Mouse (Mus musculus) cerebellum, adult 9-11 months (tissue): ENCODE measurements around the gene Tll1.
A peak's percentile ranks its signal among the peaks of the same experiment; 100 is the strongest.

Source experiments
- DNase-seq: peaks from one replicate; pipeline ENCODE4 v3.0.0; 2022

The Tll1 gene

GRCm38 (mm10) chr8:64206024-64206385 is at the start of gene Tll1:
Tll1 (minus strand) TSS chr8:64206271.
- DNase-seq, result no peak

GRCm38 (mm10) chr8:64238645-64239044 is 32.6 kb upstream of the Tll1 start:
- no peak for DNase-seq

GRCm38 (mm10) chr8:64221600-64221999 is 15.5 kb upstream of the Tll1 start:
- no peak for DNase-seq

- DNase-seq, result no peak
Observed at GRCm38 (mm10) chr8:64217644-64218043, 11.6 kb upstream of the Tll1 start.

- DNase-seq, result no peak
Observed at GRCm38 (mm10) chr8:64216252-64216651, 10.2 kb upstream of the Tll1 start.

- no peak for DNase-seq
Observed at GRCm38 (mm10) chr8:64215374-64215773, 9.3 kb upstream of the Tll1 start.

- no peak for DNase-seq
Observed at GRCm38 (mm10) chr8:64214906-64215305, 8.8 kb upstream of the Tll1 start.

- DNase-seq, result peak; percentile 73
Observed at GRCm38 (mm10) chr8:64206411-64206861, 365 bp upstream of the Tll1 start.

GRCm38 (mm10) chr8:64205321-64206023 is 599 bp downstream of the Tll1 start:
- peak; percentile 83 for DNase-seq

- peak; percentile 74 for DNase-seq
Observed at GRCm38 (mm10) chr8:64204801-64205311, 1.2 kb downstream of the Tll1 start.

GRCm38 (mm10) chr8:64204167-64204566 is 1.9 kb downstream of the Tll1 start:
- DNase-seq, result peak; percentile 90

GRCm38 (mm10) chr8:64198326-64198725 is 7.7 kb downstream of the Tll1 start:
- no peak for DNase-seq

- no peak for DNase-seq
Observed at GRCm38 (mm10) chr8:64193421-64193820, 12.7 kb downstream of the Tll1 start.

- no peak for DNase-seq
Observed at GRCm38 (mm10) chr8:64187881-64188280, 18.2 kb downstream of the Tll1 start.

GRCm38 (mm10) chr8:64176931-64177330 is 29.1 kb downstream of the Tll1 start:
- DNase-seq, result no peak

GRCm38 (mm10) chr8:64174916-64175315 is 31.2 kb downstream of the Tll1 start:
- no peak for DNase-seq

- peak; percentile 59 for DNase-seq
Observed at GRCm38 (mm10) chr8:64173759-64174158, 32.3 kb downstream of the Tll1 start.

- peak; percentile 43 for DNase-seq
Observed at GRCm38 (mm10) chr8:64152899-64153891, 52.9 kb downstream of the Tll1 start.

- DNase-seq, result peak; percentile 99
Observed at GRCm38 (mm10) chr8:64152216-64152804, 53.8 kb downstream of the Tll1 start.

- no peak for DNase-seq
Observed at GRCm38 (mm10) chr8:64136593-64136992, 69.5 kb downstream of the Tll1 start.

- peak; percentile 80 for DNase-seq
Observed at GRCm38 (mm10) chr8:64107190-64107589, 98.9 kb downstream of the Tll1 start.

- DNase-seq, result no peak
Observed at GRCm38 (mm10) chr8:64073396-64073795, 132.7 kb downstream of the Tll1 start.

- no peak for DNase-seq
Observed at GRCm38 (mm10) chr8:64059867-64060266, 146.2 kb downstream of the Tll1 start.
